Mouse (Mus musculus): Measurements from ENCODE around the gene Wfdc3.

Wfdc3 gene

DNA sequence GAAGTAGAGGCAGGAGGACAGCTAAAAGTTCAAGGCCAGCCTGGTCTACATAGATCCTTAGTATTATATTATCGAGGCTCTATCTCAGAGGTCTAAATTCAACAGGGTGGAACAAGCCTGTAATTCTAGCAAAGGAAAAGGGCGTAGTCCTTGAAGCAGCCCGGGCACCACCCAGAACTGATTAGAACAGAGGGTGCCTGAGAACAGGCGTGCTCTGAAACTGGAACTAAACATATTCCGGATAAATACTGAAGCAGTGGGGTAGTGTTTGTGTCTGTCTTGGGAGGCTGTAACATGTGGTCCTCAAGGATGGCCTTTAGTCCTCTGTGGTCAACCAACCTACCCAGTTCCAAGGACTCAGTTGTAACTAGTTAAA lies 28.2 kb upstream of the Wfdc3 start:
- DNase-seq, result no peak

- no peak for DNase-seq
Observed at GRCm38 (mm10) chr2:164773229-164773988, 27.7 kb upstream of the Wfdc3 start.

DNA sequence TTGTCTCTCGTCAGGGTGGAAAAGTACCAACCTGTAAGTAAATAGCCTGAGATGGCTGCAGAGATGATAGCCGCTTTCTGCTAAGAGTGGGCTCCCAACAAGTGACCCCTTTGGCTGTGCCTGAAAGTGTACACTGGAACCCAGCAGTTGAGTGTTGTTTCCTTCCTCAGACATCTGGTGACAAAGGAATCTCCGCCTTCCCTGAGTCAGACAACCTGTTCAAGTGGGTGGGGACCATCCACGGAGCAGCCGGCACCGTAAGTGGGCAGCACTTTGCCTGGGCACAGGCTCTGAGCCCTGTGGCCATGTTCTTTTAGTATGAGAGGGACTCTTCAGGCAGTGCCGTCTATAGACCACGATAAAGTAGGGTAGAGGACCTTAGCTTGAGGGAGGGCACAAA lies 25.4 kb upstream of the Wfdc3 start:
- peak; percentile 11 for DNase-seq

- peak; percentile 20 for DNase-seq
Observed at GRCm38 (mm10) chr2:164770279-164770678, 24.5 kb upstream of the Wfdc3 start.

DNA sequence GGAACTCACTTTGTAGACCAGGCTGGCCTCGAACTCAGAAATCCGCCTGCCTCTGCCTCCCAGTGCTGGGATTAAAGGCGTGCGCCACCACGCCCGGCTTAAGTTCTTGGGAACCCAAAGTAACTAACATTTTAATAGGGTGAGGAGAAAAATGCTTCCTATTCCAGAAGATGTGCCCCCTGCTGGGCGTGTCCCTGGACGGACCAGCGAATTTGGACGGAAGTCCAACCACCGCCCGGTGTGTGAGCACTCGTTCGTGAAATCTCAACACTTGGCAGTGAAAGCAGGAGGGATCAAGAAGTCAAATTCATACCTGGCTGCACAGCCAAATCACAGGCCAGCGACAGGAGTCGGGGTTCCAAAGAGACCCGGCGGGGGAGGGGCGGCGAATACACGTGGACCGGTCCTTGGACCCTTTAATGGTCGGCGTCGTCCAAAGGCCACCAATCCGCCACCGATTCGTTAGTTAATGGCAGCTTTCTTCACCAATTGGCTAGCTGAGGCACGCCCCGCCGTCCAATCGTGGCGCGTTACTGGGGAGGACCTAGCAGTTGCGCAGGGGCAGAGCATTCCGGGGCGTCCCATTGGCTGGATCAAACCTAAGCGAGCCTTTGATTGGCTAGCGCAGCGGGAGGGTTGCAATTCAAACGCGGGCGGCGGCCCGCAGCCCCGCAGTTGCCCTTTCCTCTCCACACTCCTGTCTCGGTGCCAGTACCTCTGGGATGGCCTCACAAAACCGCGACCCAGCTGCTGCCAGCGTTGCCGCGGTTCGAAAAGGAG lies 23.7 kb upstream of the Wfdc3 start, which contains the start of gene Ube2c:
Ube2c (plus strand) TSS at position 641 of the 780 bp plus-strand sequence.
- peak; percentile 99 for DNase-seq

DNA sequence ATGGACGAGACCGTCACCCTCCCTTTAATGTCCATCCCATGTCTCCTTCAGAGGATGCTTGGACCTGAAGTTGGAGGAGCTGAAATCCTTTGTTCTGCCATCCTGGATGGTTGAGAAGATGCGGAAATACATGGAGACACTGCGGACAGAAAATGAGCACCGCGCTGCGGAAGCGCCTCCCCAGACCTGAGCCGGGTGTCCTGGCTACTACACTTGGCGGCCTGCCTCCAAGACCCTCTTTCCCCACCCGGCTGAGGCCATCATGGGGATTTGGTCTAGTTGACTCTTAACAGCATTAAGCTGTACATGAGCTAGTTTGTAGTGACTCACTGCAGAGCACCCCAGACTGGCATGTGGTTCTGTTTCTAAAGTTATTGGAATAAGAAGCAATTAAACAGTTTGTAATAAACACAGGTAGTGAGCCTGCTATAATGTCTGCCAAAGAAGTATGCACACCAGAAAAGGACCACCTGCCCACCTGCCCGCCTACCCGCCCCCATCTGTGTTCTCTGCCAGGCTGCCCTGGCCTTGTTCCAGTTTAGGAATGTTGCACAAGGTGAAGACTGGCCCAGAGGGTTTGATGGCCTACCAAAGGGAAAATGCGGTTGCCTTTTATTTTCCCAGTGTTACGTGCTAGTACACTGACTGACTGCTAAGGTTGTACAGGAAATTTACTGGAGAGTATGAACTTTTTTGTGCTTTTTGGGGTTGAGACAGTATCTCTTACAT lies 22.2 kb upstream of the Wfdc3 start:
- peak; percentile 31 for DNase-seq

- DNase-seq, result no peak
Observed at GRCm38 (mm10) chr2:164765841-164766240, 20.1 kb upstream of the Wfdc3 start.

DNA sequence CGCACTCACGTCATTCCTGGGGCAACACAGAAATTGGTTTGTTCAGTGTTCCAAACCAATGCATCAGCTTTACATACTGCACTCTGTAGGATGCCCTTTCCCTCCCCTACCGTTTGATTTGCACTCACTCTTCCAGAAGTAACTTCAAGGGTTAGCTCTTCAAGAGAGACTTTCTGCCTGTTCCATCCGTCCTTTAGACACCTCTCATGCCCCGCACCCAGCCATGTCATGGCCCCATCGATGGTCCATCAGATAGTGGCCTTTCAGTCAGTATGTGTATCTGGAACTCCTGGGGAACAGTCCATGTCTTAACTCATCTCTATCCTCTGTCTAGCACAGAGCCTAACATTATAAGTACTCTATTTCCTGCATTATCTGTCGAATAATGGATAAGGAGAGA lies 16.9 kb upstream of the Wfdc3 start:
- no peak for DNase-seq

DNA sequence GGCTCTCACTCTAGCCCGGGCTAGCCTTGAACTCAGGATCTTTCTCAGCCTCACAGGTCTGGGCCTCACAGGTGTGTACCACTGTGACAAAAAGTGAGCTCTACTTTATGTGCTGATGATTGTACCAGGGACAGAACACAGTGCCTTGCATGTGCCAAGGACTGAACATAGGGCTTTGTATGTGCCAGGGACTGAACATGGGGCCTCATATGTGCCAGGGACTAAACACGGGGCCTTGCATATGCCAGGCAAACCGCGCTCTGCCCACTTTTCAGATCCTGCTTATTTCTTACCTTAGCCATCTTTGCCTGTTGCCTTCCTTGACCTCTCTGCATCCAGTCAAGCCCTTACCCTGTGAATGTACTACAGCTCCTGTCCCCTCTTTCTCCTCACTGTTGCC lies 16.2 kb upstream of the Wfdc3 start:
- no peak for DNase-seq

- DNase-seq, result peak; percentile 37
Observed at GRCm38 (mm10) chr2:164761502-164761901, 15.8 kb upstream of the Wfdc3 start.

DNA sequence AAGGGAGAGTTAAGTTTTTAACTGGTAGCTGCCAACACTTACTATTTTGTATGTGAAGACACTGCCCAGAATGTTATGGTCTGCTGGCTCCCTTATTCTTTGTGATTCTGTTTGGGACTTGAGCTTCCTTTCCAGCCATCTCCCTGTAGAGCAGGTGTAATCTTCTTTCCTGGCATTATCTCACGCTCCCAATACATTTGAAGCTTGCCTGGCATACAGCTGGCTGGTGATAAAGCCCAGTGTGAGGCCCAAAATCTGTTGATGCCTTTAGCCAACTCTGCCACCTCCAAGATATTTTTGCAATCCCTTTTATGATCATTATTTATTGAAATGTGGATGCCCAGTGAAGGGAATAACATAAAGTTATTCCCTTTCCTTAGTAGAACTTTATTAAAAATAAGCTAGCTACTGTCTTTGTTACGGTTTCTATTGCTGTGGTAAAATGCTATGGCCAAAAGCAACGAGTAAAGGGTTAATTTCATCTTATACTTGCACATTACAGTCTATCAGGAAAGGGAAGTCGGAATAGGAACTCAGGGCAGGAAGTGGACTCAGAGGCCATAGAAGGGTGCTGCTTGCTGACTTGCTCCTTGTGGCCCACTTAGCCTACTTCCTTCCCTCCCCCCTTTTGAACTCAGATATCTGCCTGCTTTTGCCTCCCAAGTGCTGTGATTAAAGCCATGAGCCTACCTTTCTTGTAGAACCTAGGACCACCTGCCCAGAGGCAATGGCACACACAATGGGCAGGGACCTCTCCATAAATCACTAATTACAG lies 14.5 kb upstream of the Wfdc3 start:
- DNase-seq, result no peak

DNA sequence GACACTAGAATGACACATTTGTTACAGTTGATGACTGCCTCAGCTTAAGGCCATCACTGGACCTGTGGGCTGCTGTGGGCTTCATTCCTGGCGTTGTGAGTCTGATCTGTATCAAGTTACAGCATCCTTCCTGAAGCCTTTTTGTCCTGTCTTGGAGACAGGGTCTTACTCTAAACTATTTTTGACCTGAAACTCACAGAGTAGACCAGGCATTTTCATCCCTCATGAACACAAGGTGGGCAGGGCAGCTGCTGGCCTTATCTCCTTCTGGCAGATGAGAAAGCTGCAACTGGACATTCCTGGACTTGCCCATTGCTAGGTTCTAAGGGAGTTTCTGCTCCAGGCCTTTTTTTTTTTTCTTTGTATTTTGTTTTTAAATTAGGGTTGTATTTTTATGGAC lies 13.0 kb upstream of the Wfdc3 start:
- no peak for DNase-seq

DNA sequence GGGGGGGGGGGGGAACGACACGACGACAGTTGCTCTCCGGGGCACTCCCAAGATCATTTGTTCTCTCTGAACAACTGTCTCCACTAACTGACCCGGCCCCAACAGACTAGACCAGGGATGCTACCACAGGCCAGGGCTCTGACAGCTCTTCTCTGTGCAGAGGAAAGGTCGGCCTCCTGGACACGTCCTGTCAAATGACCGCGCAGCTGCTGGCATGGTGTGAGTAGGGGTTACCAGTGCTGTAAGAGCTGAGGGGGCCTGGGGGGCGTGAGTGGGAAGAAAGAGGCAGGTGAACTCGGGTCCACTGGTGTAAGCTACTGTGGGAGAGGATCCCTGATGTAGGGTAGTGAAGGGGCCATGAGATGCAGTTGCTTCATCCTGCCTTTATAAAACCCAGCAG lies 12.1 kb upstream of the Wfdc3 start:
- DNase-seq, result no peak

- peak; percentile 3 for DNase-seq
Observed at GRCm38 (mm10) chr2:164754800-164755199, 9.1 kb upstream of the Wfdc3 start.

GRCm38 (mm10) chr2:164754105-164754504 lies 8.4 kb upstream of the Wfdc3 start:
- peak; percentile 0 for DNase-seq

DNA sequence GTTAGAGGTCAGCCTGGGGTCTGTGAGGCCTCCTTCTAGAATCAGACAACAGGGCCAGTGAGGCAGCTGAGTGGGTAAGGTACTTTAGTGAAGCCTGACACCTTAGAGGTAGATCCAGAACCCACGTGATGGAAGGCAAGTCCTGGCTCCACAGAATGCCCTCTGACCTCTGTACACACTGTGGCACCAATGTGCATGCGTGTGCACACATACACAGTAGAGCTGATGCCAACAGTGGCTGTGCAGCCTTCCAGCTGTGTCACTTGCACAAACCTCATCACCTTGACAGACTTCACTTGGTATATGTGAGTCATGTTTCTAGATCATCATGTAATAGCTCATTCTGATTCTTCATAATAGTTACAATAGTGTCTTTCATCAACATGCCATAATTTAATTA lies 6.7 kb upstream of the Wfdc3 start:
- peak; percentile 0 for DNase-seq

DNA sequence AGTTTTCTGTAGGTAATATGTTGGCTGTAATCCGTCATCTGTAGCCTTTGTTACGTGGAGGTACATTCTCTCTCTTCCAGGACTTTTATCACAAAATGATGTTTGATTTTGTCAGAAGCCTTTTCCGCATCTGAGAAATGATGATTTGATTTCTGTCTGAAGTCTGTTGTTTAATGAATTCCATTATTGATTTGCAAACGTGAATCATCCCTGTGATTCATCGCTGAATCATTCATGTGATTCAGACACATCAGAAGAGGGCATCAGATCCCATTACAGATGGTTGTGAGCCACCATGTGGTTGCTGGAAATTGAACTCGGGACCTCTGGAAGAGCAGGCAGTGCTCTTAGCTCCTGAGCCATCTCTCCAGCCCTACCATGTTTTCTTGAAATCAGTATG lies 3.3 kb upstream of the Wfdc3 start:
- no peak for DNase-seq

DNA sequence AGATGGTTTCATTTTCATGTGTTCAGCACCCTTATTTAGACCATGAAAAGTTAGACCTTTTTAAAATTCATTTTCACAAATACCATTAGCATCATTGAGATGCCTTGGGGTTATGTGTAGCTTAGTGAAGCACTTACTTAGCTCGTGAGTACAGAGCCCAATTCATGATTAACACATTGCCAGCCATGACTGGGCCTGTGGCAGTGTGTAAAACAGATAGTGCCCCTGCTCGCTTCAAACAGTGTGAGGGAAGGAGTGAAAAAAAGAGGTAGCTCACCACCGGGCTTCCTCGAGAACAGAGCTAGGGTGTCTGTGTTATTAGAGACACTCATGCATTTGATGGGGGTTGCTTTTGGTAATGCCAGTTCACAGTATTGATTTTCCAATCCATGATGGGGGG lies 2.5 kb upstream of the Wfdc3 start:
- DNase-seq, result peak; percentile 0

- DNase-seq, result no peak
Observed at GRCm38 (mm10) chr2:164746693-164747092, 962 bp upstream of the Wfdc3 start.

DNA sequence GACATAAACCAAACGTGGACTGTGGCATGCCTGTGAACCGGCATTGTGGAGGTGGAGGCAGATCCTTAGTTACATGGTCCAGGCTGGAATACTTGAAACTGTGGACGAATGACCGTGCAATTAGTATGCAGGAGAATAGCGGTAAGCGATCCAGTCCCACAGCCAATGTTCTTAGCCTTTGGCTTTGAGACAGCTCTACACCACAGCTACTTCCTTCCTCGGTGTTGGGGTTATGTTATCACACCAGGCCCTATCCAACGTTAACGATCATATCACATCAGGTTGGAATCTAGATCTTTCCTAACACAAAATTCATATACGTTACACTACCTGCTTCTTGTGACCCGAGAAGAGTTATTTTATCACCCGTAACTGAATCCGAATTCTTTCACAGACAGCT lies 744 bp downstream of the Wfdc3 start:
- DNase-seq, result no peak

DNA sequence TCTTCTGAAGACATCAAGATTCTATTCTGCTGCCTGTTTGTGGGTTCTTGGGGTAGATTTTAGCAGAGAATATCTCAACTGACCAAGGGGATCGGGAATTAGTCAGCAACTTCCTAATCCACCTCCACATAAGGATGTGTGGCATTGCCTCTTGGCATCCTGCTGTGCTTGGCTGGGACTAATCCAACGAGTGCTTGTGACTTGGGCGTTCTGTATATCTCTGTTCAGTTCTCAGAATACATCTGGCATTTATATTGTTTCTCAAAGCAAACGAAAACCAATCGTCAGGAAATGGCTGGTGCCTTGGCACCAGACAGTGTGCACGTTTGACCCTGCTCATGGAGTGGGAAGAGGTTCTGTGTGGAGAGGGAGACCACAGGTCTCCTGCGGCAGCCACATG lies 5.9 kb downstream of the Wfdc3 start:
- DNase-seq, result no peak

GRCm38 (mm10) chr2:164737377-164738090 lies 8.2 kb downstream of the Wfdc3 start:
- no peak for DNase-seq

Data from cerebellum, adult 9-10 months (tissue).